Mouse (Mus musculus) urinary bladder, postnatal 4 days (tissue): ENCODE measurements around the gene C1ql4.
"Not testable (repeated sequence)": the region's sequence is repeated elsewhere in the genome, so short reads cannot be mapped to it uniquely, and the experiment has no call there.

Experiments
- DNase-seq, 2 experiments: peaks; one replicate each; pipeline ENCODE4 v3.0.0; 2021 to 2022; ENCODE audit warnings: low spot score in 2 of 2

Gene C1ql4

DNA sequence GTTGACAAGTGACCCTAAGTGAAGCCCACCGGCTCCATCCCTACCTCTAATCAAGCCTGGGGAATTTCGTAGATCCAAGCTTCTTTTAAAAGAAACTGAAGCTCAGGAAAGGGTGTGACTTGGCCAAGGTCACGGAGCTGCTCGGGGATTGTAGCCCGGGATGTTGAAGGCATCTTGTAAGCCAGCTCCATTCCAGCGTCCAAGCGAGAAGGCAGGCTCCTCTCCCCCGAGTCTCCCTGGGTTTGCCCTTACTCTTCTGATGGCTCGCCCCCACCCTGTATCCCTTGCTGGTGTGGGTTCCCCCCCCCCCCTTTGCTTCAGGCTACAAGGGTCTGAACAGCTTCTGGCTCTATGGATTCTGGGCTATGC, 10.9 kb upstream of the C1ql4 start:
- no peak for DNase-seq

DNA sequence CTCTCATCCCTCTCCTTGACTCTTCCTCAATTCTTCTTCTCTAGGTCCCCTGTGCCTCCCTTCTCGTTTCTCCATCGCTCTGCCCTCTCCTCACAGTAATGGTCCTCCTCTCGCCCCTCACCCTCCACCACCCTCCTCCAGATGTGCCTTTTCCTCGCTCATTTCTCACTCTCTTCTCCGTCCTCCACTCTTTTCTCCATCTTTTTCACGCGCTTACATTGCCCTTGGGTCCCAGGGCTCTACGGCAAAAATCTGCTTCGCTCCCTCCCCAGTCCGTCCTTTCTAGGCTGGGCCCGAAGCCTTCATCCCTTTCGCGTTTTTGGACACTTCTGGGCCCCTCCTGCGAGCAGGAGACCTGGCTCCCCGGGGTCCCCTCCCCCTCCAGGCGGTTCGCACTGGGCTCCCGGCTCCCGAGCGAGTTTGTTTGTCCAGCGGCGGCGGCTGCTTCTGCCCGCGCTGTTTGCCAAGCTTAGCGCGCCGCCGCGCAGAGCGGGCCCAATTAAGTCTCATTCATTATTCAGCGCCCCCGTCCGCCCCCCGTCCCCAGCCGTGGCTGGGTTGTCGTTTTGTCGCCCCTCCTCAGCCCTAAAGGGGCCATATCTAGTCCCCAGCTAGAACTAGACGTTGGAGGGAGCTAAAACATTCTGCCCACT, 10.3 kb upstream of the C1ql4 start:
- no peak for DNase-seq

DNA sequence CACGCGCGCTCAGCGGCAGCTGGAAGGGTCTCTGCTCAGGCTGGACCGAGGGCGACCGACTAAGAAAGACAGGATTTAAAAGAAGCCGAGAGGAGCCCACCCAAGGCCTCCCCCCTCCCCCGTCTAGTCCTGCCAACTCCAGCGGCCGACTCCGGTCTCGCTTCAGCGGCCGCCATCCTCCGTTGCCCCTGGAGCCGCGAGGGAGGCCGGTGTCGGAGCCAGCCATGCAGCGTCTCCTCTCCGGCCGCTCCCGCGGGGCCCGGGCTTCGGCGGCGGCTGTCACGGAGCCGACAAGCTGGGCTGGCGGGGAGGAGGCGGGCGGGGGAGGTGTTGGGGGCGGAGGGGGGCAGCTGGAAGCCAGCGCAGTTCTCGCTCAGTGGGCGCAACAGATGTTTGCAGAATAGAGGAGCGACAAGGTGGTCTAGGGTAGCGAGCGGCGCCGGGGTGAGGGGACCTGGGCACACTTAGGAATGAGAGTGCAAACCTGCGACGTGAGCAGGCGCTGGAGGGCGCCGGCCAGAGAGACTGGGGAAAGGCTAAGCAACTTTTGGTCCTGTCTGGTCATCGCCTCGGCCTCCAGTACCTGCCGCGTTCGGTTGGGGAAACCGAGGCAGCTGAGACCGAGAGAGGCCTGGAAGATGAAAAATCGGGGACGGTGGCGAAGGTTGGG, 9.3 kb upstream of the C1ql4 start:
- DNase-seq: no peak

DNA sequence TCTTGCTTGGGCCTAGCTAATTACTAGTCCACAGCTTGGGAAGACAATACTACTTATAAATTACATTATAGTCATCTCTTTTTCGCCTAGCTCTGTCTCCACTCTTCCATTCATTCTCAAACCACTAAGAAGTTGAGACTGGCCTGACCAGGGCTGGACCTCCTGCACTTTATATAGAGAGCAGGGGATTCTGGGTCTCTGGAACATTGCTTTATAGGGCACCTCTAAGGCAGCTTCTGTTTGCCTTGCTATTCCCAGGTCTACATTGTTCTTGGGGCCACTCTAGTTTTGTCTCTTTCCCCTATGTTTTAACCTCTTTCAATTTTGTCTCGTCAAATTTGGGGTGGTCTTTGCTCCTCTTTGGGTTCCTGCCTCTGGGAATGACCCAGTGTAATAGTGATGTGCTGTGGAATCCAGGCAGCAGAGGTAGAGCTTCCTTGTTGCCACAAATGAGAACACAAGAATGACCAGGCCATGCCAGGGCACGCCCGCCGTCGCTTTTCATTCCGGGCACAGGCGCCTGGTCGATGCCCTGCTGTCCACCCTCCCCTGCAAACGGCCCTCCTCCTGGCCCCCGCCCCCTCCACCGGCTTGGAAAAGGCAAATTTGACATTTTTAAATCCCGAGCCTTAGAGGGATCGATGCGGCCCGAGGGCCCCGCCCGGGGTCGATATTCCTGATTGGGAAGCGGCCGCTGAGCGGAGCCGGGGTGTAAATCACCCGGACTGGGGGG, 8.6 kb upstream of the C1ql4 start:
- no peak for DNase-seq

DNA sequence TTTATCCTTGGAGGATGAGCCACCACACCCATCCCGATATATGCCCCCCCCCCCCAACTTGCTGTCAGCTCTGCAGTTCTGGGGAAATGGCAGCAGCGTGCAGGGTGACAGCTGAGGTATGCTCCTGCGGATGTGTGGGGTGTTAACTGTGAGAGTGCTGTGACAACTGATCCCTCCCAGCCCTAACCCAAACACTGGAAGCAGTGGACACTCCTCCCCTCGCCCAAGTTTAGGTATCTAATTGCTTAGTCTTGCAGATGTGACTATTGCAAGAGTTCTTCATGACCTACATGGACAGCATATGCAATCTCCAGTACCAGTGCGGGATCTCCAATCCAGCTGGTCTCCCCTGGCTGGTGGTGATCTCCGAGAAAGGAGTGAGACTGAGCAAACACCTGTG, 7.7 kb upstream of the C1ql4 start:
- no peak for DNase-seq

DNA sequence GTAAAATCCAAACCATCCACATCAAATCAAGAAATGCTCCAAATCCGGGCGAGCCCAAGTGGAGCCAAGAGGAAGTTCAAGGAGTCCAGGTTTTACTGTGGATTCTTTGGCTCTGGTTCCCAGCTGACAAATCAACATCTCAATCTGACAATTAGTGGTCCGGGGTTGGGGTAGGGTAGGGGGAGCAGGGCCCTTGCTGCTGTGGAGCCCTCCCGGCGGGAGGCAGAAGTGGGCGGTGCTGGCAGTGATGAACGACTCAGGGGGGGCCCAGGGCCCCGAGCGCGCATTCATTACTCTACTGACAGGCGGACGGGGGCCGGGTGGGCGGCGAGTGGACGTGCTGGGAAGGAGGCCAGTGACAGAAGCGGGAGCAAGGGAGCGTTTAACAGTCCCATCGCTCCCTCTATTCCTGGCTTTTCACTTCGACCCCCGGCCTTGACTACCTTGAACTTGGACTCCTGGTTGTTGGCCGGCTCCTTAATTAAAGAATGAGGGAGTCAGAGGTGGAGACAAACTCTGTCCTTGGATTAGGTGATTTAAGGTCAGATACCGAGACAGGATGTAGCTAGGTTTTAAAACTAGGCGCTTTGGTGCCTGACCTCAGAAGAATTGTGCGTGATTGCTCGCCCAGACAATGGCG, 7.1 kb upstream of the C1ql4 start:
- no peak for DNase-seq

DNA sequence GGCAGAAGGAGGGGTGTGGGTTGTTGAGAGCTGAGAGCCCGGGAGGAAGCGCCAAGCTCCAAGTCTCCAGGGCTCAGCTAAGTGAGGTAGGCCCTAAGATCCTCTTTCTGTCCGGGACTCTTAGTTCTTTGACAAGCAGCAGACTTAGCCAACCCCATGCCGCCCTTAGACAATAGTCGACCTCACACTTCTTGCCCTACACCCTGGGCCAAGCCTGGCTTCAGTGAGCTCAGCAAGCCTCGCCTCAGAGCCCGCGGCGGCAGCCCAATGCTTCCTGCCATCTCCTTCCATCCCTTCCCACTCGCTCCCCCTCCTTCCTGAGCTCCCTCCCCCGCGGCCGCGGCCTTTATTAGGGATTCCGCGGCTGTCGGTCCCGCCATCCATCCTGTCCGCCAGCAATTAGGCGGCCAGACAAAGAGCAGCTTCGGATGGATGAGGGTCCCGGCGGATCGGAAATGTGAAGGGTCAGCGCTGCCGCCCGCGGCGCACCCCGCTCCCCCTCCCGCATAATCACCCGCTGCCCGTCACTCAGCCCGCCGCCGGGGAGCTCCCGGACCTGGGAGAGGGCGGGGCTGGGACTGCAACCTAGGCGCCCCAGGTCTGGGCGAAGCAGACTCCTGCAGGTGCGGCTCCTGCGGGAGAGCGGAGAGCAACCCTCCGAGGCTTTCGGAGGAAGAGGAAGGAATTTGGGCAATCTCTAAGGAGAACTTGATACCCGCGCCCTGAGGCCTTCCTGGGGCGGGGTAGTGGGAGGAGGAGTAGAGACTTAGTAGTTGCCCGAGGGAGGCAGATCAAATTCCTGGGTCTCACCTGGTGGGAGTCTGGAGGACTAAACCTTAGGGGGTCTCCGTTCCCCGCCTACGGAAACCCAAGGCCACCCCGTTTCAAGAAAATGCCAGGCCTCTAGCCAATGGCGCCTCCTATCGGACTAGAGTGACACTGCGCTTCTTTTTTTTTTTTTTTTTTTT, 6.0 kb upstream of the C1ql4 start:
- DNase-seq: no peak

DNA sequence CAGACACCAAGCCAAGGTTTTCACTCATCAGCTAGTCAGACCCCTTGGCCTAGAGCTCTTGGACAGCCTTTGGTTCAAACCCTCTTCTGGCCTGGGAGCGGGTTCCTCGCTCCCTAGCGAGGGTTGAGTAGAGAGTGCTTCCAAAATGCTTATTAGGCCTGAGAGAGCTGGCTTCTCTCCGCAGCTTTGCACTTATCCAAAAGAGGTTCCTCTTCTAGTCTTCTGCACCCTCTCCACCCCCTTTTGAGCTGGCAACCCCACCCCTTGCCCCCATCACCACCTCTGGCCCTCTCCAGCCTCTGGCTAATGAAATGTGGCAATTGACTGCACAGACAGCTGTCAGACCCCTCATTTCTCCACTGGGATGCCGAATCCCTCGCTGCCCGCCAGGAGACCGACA, 5.3 kb upstream of the C1ql4 start, which contains the start of gene Dnajc22:
Dnajc22 (plus strand) TSS at position 301 of the 400 bp plus-strand sequence.
- no peak for DNase-seq

DNA sequence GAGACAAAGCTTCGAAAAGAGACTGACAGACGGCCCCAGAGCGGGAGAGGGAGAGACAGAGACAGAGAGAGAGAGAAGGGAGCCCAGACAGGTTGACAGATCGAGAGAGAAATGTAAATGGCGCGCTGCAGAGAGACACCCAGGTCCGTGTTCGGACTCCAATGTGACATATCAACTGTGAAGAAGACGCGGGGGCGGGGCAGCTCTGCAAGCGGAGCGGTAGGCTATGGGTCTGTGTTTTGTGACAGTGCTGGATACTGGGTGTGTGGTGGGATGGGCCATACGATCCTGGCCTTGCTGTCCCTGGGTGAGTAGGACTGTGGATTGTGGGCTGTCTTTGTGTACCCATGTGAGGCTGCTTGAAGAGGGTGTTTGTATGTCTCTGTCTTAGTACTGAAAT, 1.5 kb upstream of the C1ql4 start:
- no peak for DNase-seq

DNA sequence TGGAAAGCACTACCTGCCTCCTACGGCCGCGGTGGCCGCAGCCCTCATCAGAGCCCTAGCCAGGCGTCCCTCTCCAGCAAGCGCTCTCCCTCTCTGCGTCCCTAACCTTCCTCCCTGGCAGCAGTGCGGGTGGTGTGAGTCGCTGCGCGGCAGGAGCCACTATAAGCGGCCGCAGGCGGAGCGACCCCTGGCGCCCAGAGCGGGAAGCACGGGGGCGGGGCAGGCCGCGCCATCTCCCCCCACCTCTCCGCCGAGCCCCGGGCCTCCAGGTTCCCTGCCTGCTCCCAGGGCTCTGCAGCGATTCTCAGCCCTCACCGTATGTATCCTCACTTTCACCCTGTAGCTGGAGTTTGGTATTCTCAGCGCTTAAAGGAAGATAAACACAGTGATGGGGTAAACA, 675 bp upstream of the C1ql4 start:
- DNase-seq: peak; percentile 72 to 87

DNA sequence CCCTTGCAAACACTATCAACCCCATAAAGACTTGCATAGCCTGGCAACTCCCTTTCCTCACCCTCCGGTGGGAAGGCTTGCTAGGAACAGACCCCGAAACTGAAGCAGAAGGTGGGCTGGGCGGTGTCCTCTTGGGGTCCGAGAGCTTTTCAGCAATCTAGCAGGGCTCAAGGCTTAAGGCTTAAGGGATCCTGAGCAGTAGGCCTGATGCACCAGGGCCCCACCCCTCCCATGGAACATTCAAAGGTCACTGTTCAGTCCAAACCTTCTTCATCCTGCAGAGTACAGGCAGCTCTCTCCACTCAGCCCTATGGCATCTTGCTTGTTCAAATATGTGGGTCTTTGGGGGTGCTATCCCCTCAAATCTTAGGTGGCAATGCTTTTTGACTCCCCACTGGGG, 1.6 kb downstream of the C1ql4 start:
- no peak for DNase-seq

DNA sequence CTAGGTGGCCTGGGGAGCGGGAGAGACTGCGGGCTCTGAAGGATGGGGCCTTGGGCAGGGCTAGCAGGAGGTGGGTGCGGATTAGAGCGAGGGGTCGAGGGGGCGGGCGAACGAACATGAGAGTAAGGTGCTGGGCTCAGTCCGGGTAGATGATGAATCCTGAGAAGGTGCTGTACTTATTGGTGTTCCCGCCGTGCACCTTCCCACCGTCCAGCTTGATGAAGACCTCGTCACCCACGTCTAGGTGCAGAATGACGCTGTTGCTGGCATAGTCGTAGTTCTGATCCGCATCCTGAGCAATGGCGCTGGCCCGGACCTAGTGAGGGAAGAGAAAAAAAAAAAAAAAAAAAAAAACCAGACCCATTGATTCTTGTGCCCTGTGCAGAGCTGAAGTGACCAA, 3.0 kb downstream of the C1ql4 start:
- DNase-seq: no peak

DNA sequence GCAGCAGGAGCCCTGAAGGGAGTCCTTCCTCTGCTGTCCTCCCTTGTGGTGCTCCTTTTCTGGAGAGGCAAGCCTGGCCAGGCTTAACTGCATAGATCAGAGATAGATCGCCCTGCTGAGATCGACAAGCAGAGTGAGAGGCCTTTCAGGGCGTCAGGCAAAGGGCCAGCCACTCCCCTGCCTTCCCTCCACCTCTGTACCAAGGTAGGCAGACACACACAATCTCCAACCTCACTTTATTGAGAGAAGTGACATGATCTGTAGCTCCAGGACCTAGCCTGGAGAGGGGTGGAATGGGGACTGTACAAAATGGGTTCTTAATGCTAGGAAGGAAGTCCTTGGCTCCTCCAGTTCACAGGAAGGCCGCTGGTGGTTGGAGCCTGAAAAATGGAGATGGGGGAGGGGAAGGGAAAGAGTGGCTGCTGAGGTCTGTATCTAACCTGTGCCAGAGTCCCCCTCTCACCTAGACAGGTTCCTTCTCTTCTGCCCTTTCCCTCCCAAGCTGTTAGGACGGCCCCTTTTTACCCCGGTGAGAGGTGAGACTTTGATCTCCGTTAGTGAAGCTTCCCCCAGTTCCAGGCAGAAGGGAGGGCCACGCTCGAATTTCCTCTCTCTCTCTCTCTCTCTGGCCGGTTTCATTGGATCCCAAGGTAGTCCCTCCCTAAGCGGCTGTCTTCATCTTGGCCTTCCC, 3.6 kb downstream of the C1ql4 start:
- no peak for DNase-seq

DNA sequence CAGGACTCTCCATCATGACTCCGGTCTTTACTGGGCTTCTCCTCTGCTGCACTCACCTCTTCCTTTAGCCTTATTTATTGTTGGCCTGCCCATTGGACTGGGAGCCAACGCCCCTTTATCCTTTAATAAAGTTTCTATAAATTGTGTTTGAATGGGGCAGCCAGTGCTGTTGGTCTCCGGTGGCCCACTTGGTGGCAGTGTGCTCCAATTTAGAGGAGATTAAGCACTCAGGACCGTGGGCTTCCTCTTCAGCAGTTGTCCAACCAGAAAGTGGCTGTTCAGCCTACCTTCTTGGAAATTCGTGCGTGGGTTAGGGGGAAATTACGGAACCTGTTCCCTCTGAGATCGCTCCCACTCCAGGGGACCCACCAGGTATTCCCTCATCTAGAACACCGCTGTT, 4.4 kb downstream of the C1ql4 start:
- DNase-seq: no peak

DNA sequence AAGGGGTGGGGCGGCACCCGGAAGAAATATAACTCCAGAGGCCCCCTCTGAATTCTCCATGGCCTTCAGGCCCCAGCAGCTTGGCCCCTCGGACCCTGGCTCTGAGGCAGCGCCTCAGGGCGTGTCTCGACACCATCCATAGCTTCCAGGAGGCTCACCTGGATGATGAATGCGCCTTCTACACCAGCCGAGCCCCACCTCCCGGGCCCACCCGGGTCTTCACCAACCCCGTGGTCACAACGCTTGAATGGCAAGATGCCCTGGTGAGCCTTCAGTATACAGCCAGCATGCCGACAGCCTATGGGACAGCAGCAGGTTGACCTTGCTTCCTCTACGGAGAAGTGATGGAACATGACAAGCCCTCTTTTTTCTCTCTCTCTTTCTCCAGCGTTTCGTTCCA, 4.8 kb downstream of the C1ql4 start:
- no peak for DNase-seq

DNA sequence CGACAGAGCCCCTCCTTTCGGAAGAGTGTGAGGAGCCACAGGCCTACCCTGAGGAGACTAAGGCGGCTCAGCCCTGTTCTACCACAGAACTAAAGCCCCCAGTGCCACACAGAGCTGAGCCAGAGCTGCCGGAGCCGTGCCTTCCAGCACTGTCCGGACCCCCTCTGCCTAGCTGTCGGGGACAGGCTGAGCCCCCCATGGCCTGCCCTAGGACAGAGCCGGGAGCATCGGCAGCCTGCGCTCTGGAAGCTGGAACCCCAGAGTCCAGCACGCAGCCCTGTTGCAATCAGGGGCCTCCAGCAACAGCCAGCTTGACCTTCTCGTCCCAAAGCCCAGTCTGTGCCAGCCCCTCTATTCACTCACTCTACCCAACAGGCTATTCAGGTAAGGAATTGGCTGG, 5.3 kb downstream of the C1ql4 start:
- DNase-seq: no peak

DNA sequence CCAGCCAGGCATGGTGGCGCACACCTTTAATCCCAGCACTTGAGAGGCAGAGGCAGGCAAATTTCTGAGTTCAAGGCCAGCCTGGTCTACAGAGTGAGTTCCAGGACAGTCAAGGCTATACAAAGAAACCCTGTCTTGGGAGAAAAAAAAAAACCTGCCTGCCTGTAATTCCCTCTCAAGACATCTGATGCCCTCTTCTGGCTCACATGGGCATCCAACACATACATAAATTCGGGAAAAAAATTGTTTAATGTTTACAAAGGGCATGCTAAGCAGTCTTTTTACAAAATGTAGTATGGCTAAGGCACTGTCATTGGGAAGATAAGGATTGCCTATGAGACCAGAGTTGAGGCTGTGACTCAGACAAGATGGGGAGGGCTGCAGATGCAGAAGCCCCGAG, 7.8 kb downstream of the C1ql4 start:
- DNase-seq: no peak

DNA sequence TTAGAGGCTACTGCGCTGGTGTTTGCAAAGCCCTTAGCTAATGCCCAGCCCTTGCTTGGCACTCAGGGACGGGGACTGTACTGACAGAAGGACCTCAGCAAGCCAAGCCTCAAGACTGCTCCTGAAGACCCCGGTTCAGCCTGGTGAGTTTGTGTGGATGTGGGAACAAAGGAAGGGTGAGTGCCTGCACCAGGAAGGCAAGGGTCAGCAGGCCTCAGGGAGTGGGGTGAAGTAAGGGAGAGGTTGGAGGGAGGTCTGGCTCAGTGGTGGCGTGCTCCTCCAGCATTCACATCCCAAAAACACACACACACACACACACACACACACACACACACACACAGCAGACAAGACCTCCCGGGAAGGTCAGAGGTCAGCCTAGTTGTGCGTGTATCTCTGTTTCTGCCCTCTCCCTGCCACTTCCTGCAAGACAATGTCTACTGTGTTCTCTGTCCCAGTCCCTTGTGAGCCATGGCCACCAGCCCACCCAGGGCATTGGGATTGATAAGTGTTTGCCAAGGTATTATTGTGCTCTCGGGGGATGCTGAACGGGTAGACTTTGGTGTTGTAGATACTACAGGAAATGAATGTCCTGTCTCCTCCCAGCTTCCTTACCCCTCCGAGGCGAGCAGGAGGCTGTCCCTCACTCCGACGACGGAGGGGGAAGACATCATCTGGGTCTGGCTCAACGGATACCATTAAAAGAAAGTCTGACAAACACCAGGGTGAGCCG, 9.3 kb downstream of the C1ql4 start:
- no peak for DNase-seq

DNA sequence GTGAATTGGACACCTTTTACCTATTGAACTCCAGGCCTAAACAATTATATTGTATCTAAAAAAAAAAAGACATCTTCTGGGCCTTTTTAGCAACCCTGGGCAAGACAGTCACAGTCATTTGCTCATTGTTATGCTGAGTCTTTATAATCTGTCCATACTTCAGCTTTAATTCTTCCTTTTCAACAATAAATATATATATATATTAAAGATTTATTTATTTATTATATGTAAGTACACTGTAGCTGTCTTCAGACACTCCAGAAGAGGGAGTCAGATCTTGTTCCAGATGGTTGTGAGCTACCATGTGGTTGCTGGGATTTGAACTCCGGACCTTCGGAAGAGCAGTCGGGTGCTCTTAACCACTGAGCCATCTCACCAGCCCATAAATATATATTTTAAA, 11.6 kb downstream of the C1ql4 start:
- not testable (repeated sequence) for DNase-seq
